Mouse (Mus musculus) cortical plate, adult 2 months (tissue): Measurements from ENCODE around the gene Chn2.

Experiments
- CTCF ChIP-seq: fragments of 200-500 bp; IDR thresholded peaks from 2 replicates; pipeline ENCODE4 v1.5.1; 2011; ENCODE audit warnings: mild to moderate bottlenecking, control low read depth, low read length; ENCODE audit not compliant: insufficient read depth; ENCODE audit errors: extremely low read depth
- POLR2A ChIP-seq: fragments of 200-500 bp; IDR thresholded peaks from 2 replicates; pipeline ENCODE4 v1.6.1; 2011; ENCODE audit warnings: mild to moderate bottlenecking, low read length, control low read depth; ENCODE audit not compliant: insufficient read depth; ENCODE audit errors: extremely low read depth

DNA sequence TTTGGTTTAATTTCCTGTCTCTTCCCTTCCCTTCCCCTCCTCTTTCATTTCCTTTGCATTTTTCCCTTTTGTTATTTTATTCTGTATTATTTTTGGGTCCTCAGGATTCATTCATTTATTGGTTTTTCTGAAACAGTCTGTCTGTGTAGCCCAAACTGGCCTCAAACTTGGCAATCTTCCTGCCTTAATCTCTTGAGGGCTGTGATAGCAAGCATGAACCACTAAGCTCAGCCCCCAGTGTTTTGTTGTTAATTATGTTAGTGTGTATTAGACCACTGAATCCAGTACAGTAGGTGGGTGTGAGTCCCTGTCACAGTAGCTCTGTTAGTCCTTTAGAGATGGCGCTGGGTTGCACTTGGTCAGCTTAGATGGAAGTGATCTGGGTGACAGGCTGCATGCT, 93.2 kb downstream of the Chn2 start:
- TF ChIP-seq CTCF, result no peak
- no peak for TF ChIP-seq POLR2A
